ENCODE assay signal across 24 mouse cellular contexts in the genomic region with DNA sequence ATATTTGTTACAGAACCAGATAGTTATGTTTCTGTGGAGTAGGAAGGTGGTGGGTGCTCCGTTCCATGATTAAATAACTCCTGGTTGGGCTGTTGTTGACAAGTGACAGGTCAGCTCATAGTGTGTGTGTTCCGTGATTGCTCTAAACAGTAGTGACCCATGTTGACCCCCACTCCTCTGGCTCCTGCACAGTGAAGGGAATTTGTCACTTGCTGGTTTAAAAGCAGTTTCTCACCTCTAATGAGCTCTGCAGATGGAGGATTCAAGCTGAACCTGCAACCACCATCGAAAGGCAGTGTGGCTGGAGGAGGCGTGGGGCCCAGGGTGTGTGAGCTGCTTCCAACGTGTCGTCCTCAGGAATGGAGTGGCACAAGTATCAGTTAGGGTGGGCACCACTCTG.
DNase-seq lines count a peak whose midpoint lies in the region; ATAC-seq lines count a peak whose summit lies in the region.
"Had no signal": no experiment of that assay in that cellular context is flagged by ENCODE, and none has a peak within 500 bp of the region (broad histone marks: within the 10 kb centered on the region; RNA-seq: fewer than 3 reads in every experiment).

No protein-coding gene starts in this region.

- DNase-seq in hindbrain, embryonic 10.5 days (ENCODE audit: low spot score) = no peak
- peak; percentile 70 for DNase-seq in embryo, embryonic 10 days (ENCODE audit: low spot score)
- no peak for DNase-seq in embryonic facial prominence, embryonic 10.5 days (ENCODE audit: low spot score)
- peak; percentile 58 for DNase-seq in limb, embryonic 11.5 days (ENCODE audit: low spot score)
- DNase-seq in adipocyte (ENCODE audit: low spot score) = no peak
- DNase-seq in thymus, adult 18-20 months = no peak
- DNase-seq: adrenal gland, postnatal 25 days; cerebellum, adult 9-10 months; gastrocnemius, postnatal 25 days; heart, adult 2 months; heart, postnatal 36 days; kidney, adult 18-20 months; kidney, postnatal 10 days; lung, embryonic 14.5 days had no signal

- H3K9me3 ChIP-seq in hindbrain, embryonic 10.5 days = no peaks in the 10 kb centered on the region
- H3K9me3 ChIP-seq in hindbrain, embryonic 16.5 days (ENCODE audit: control insufficient read depth, low read length) = no peaks in the 10 kb centered on the region
- no peaks in the 10 kb centered on the region for H3K9me3 ChIP-seq in embryonic facial prominence, embryonic 10.5 days
- H3K9me3 ChIP-seq in limb, embryonic 11.5 days (ENCODE audit: control insufficient read depth, low read length) = no peaks in the 10 kb centered on the region
- H3K9me3 ChIP-seq: embryonic facial prominence, embryonic 15.5 days; forebrain, embryonic 15.5 days; heart, embryonic 15.5 days; limb, embryonic 15.5 days; neural tube, embryonic 15.5 days had no signal

- H3K4me2 ChIP-seq in hindbrain, embryonic 16.5 days (ENCODE audit: low read length) = no peak overlapping the region
- H3K4me2 ChIP-seq in limb, embryonic 11.5 days (ENCODE audit: low read depth, severe bottlenecking) = no peak overlapping the region; the same call in 1 of the 2 replicates
- H3K4me2 ChIP-seq: embryonic facial prominence, embryonic 15.5 days; forebrain, embryonic 15.5 days; heart, embryonic 15.5 days; limb, embryonic 15.5 days; lung, embryonic 14.5 days; neural tube, embryonic 15.5 days had no signal

- H3K36me3 ChIP-seq in hindbrain, embryonic 10.5 days = no peaks in the 10 kb centered on the region
- H3K36me3 ChIP-seq in hindbrain, embryonic 16.5 days (ENCODE audit: control insufficient read depth, insufficient read depth, low read length) = no peaks in the 10 kb centered on the region
- no peaks in the 10 kb centered on the region for H3K36me3 ChIP-seq in embryonic facial prominence, embryonic 10.5 days (replicated peaks)
- H3K36me3 ChIP-seq in limb, embryonic 11.5 days (ENCODE audit: control insufficient read depth, insufficient read depth, low read length) = no peaks in the 10 kb centered on the region
- H3K36me3 ChIP-seq: embryonic facial prominence, embryonic 15.5 days; forebrain, embryonic 15.5 days; heart, embryonic 15.5 days; limb, embryonic 15.5 days; neural tube, embryonic 15.5 days had no signal

- peaks cover 19% of the 10 kb centered on the region for H3K4me1 ChIP-seq in hindbrain, embryonic 10.5 days (replicated peaks)
- no peaks in the 10 kb centered on the region for H3K4me1 ChIP-seq in hindbrain, embryonic 16.5 days (ENCODE audit: control insufficient read depth, insufficient read depth, low read depth, low read length)
- H3K4me1 ChIP-seq in embryonic facial prominence, embryonic 10.5 days = peaks cover 21% of the 10 kb centered on the region
- peaks cover 13% of the 10 kb centered on the region for H3K4me1 ChIP-seq in limb, embryonic 11.5 days (ENCODE audit: control insufficient read depth, insufficient read depth, low read length)
- H3K4me1 ChIP-seq: embryonic facial prominence, embryonic 15.5 days; neural tube, embryonic 15.5 days had no signal

- no peaks in the 10 kb centered on the region for H3K27me3 ChIP-seq in hindbrain, embryonic 10.5 days (ENCODE audit: insufficient read depth, poor library complexity, severe bottlenecking)
- no peaks in the 10 kb centered on the region for H3K27me3 ChIP-seq in hindbrain, embryonic 16.5 days (replicated peaks; ENCODE audit: control insufficient read depth, insufficient read depth, low read length)
- H3K27me3 ChIP-seq in embryonic facial prominence, embryonic 10.5 days (replicated peaks; ENCODE audit: low read depth, poor library complexity, severe bottlenecking) = no peaks in the 10 kb centered on the region
- H3K27me3 ChIP-seq in limb, embryonic 11.5 days (ENCODE audit: control insufficient read depth, insufficient read depth, low read length) = no peaks in the 10 kb centered on the region
- H3K27me3 ChIP-seq: embryonic facial prominence, embryonic 15.5 days; forebrain, embryonic 15.5 days; heart, embryonic 15.5 days; limb, embryonic 15.5 days; neural tube, embryonic 15.5 days had no signal

- no peak overlapping the region for H3K4me3 ChIP-seq in hindbrain, embryonic 10.5 days
- H3K4me3 ChIP-seq in hindbrain, embryonic 16.5 days (ENCODE audit: low read length) = no peak overlapping the region
- no peak overlapping the region for H3K4me3 ChIP-seq in embryonic facial prominence, embryonic 10.5 days
- no peak overlapping the region for H3K4me3 ChIP-seq in limb, embryonic 11.5 days (ENCODE audit: low read depth, low read length)
- H3K4me3 ChIP-seq: embryonic facial prominence, embryonic 15.5 days; forebrain, embryonic 15.5 days; heart, adult 2 months; heart, embryonic 15.5 days; limb, embryonic 15.5 days; neural tube, embryonic 15.5 days had no signal

- 70% methylated on average over 6 of the region's 6 CpGs for WGBS in hindbrain, embryonic 10.5 days
- 69% methylated on average over 6 of the region's 6 CpGs for WGBS in hindbrain, embryonic 16.5 days
- WGBS in embryonic facial prominence, embryonic 10.5 days = 67% methylated on average over 6 of the region's 6 CpGs
- WGBS in limb, embryonic 11.5 days = 17% methylated on average over 6 of the region's 6 CpGs

- no peak for ATAC-seq in hindbrain, embryonic 16.5 days
- peak; percentile 63 for ATAC-seq in limb, embryonic 11.5 days (ENCODE audit: insufficient number of reproducible peaks, low FRiP score, low TSS enrichment, low read depth)
- ATAC-seq: CD4-positive, CD25-positive, alpha-beta regulatory T cell, adult 4 months; forebrain, embryonic 15.5 days; inflammation-experienced regulatory T-cells, adult 6 months had no signal

- H3K27ac ChIP-seq in hindbrain, embryonic 10.5 days = 0 out of 2 replicates have a peak overlapping the region, but pooled peaks have one; percentile 5
- H3K27ac ChIP-seq in hindbrain, embryonic 16.5 days (ENCODE audit: low read depth, low read length) = no peak overlapping the region
- H3K27ac ChIP-seq in embryonic facial prominence, embryonic 10.5 days (replicated peaks) = peak overlapping the region; percentile 32; the same call in 1 of the 2 replicates
- peak overlapping the region; percentile 61 for H3K27ac ChIP-seq in limb, embryonic 11.5 days (replicated peaks; ENCODE audit: low read depth, low read length)
- H3K27ac ChIP-seq: embryonic facial prominence, embryonic 15.5 days; forebrain, embryonic 15.5 days; heart, adult 2 months; heart, embryonic 15.5 days; limb, embryonic 15.5 days; liver, embryonic 14.5 days; neural tube, embryonic 15.5 days; stomach, postnatal 0 days had no signal

- H3K9ac ChIP-seq in hindbrain, embryonic 16.5 days (ENCODE audit: low read depth, low read length) = no peak overlapping the region
- H3K9ac ChIP-seq in limb, embryonic 11.5 days (ENCODE audit: low read length) = no peak overlapping the region
- H3K9ac ChIP-seq: embryonic facial prominence, embryonic 15.5 days; forebrain, embryonic 15.5 days; heart, embryonic 15.5 days; limb, embryonic 15.5 days; liver, embryonic 14.5 days; lung, embryonic 14.5 days; neural tube, embryonic 15.5 days had no signal

Comparison
In these comparisons a context has a peak if more than half of its experiments do, and no peak if none do; other contexts are left out.
1. DNase-seq: peak in embryo, embryonic 10 days (single experiment) and limb, embryonic 11.5 days (single experiment); none in hindbrain, embryonic 10.5 days (single experiment), embryonic facial prominence, embryonic 10.5 days (single experiment), adipocyte (single experiment) and thymus, adult 18-20 months (0 of 2).